Mouse (Mus musculus) heart, adult 2 months (tissue): Measurements from ENCODE around the gene Gm10722.
"Not testable (repeated sequence)": the region's sequence is repeated elsewhere in the genome, so short reads cannot be mapped to it uniquely, and the experiment has no call there.

ENCODE experiments used
- CTCF ChIP-seq: fragments of 200-600 bp; IDR thresholded peaks from 2 replicates; pipeline ENCODE4 v1.8.1; 2022; ENCODE audit warnings: antibody characterized with exemption, mild to moderate bottlenecking, moderate library complexity
- EP300 ChIP-seq: fragments of 200-500 bp; IDR thresholded peaks from 2 replicates; pipeline ENCODE4 v1.6.1; 2011; ENCODE audit warnings: low read depth, low read length, control low read depth; ENCODE audit not compliant: insufficient read depth

- not testable (repeated sequence) for TF ChIP-seq CTCF, EP300
Measured at GRCm38 (mm10) chr9:3025653-3026052, 24.9 kb downstream of the Gm10722 start.
